Mouse (Mus musculus) limb, embryonic 11.5 days (tissue): ENCODE results near the gene Aff4. TPM values are rescaled to one million over a fixed set of nuclear protein-coding genes. Genes with fewer than 3 reads are reported as not detected.

Experiments
- ATAC-seq: fragments of 200-750 bp; cut with Nextera tagmentation; 2 replicates; pipeline ENCODE4 v1.8.0; 2017; ENCODE audit warnings: low read depth; ENCODE audit not compliant: insufficient number of reproducible peaks, low FRiP score, low TSS enrichment
- DNase-seq: peaks from one replicate; pipeline ENCODE4 v3.0.0-alpha.2; 2015; ENCODE audit warnings: low spot score
- H3K27ac ChIP-seq: fragments of 300-500 bp; sonication (generic); replicated peaks from 2 replicates; pipeline ENCODE4 v1.5.1; 2014; ENCODE audit warnings: low read depth, mild to moderate bottlenecking, low read length
- H3K27me3 ChIP-seq: fragments of 300-500 bp; sonication (generic); 2 replicates; pipeline ENCODE4 v1.6.1; 2014; ENCODE audit warnings: mild to moderate bottlenecking, low read length, mixed read lengths; ENCODE audit not compliant: control insufficient read depth, insufficient read depth
- H3K36me3 ChIP-seq: fragments of 300-500 bp; sonication (generic); 2 replicates; pipeline ENCODE4 v1.6.1; 2014; ENCODE audit warnings: mild to moderate bottlenecking, low read length, moderate library complexity, mixed read lengths; ENCODE audit not compliant: control insufficient read depth, insufficient read depth
- H3K4me1 ChIP-seq: fragments of 300-500 bp; sonication (generic); 2 replicates; pipeline ENCODE4 v1.6.1; 2014; ENCODE audit warnings: low read length, mixed read lengths; ENCODE audit not compliant: control insufficient read depth, insufficient read depth
- H3K4me2 ChIP-seq: fragments of 300-500 bp; sonication (generic); 2 replicates; pipeline ENCODE4 v1.6.1; 2014; ENCODE audit warnings: low read depth, mild to moderate bottlenecking, moderate library complexity; ENCODE audit not compliant: severe bottlenecking
- H3K4me3 ChIP-seq: fragments of 300-500 bp; sonication (generic); 2 replicates; pipeline ENCODE4 v1.5.1; 2014; ENCODE audit warnings: low read depth, low read length
- H3K9ac ChIP-seq: fragments of 300-500 bp; sonication (generic); 2 replicates; pipeline ENCODE4 v1.6.1; 2014; ENCODE audit warnings: mild to moderate bottlenecking, low read length
- H3K9me3 ChIP-seq: fragments of 300-500 bp; sonication (generic); 2 replicates; pipeline ENCODE4 v1.6.1; 2016; ENCODE audit warnings: low read length; ENCODE audit not compliant: control insufficient read depth
- WGBS: fragments of 180-500 bp; shearing (Covaris S2); extraction: QIAGEN DNeasy Blood & Tissue Kit; methylation state at CpG from one replicate; pipeline ENCODE4 v1.1.7; 2014; 5-methylcytosine and 5-hydroxymethylcytosine counted together
- microRNA-seq: library from miRNA; unstranded; fragments of <30 nt; microRNA quantifications from one replicate; pipeline ENCODE4, GENCODE M21; 2016
- polyA plus RNA-seq: library from polyadenylated mRNA; unstranded; fragments of >200 nt; fragmentation: Nextera tagmentation; extraction: Ambion mirVana; gene quantifications from 2 replicates; pipeline ENCODE4 v1.2.1, GENCODE M21; 2014

The Aff4 gene
- polyA plus RNA-seq, 1 experiment from 2014 or later: 40.1 TPM

DNA sequence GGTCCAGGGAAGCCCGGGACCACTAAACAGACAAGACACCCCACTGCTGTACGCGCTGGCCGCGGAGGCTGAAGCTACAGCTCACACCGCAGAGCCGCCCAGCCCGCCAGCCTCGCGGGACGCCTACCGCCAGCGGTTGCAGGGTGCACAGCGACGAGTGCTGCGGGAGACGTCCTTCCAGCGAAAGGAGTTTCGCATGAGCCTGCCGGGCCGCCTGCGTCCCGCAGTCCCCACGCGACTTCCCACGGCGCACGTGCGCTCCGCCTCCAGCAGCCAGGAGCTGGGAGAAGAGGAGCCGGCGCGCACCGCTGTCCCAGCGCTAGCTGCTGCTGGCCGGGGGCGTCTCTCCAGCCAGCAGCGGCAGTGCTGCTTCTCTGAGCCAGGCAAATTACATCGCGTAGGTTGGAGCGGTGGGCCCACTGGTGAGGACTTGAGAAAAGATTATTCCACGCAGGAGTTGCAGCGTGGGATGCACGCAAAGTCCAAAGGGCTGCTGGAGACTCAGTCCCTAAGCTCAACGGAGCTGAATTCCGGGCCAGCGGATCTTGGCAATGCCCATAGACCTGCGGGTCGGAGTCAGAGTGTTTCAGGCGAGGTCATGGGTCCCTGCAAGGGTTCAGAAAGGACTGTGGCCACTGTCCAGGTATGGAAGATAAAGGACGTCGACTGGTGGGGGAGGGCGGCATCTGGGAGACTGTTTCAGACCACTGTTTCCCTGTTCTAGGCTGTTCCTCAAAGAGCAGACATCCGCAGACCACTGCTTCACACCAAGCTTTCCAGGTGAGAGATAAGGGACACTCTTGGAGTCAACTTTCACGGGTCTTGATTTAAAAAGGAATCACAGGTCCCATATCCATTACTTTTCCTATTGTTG lies 113.2 kb downstream of the Aff4 start:
- Histone ChIP-seq H3K4me1 (peaks cover 4% of the 10 kb centered on the region), H3K4me3 (peak overlapping the region; percentile 31), H3K27me3 (peaks cover 40% of the 10 kb centered on the region), H3K36me3 (no peaks in the 10 kb centered on the region), H3K4me2 (peak overlapping the region; percentile 66), H3K9ac (peak overlapping the region; percentile 49; the same call in 1 of the 2 replicates), H3K9me3 (no peaks in the 10 kb centered on the region), H3K27ac (no peak overlapping the region)
- ATAC-seq: peak; percentile 37; the same call in 1 of the 2 replicates
- 6% methylated on average over 50 of the region's 55 CpGs for WGBS
- DNase-seq: peak; percentile 63

DNA sequence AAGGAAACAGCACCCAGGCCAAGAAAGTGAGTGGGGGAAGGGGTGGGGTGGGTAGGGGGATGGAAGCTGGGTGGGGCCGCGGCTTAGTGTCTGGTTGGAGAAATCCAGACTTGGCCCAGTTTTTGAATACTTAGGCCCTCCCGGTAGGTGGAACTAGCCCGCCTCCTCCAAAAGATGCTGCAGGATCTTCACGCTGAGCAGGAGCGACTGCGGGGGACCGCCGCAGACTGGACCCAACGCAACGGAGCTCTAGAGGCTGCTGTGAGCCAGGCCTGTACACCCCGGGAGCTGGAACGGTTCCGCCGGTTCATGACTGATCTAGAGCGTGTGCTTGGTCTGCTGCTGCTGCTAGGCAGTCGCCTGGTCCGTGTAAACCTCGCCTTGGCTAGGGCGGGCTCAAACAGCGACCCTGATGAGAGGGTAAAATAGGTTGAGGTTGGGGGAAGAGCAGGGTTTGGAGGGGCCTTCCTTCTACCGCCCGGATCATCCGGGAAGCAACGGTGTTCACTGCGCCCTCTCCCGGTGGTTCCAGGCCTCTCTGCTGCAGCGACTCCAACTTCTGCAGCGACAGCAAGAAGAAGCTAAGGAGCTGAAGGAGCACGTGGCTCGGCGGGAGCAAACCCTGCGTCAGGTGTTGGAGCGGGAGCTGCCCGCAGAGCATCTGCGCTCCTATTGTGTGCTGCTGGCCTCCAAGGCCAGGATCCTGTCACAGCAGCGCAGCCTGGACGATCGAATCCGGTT lies 115.8 kb downstream of the Aff4 start:
- Histone ChIP-seq H3K36me3 (no peaks in the 10 kb centered on the region), H3K27me3 (peaks cover 49% of the 10 kb centered on the region), H3K4me3 (peak overlapping the region; percentile 20; the same call in 1 of the 2 replicates), H3K9ac (peak overlapping the region; percentile 52), H3K4me1 (peaks cover 10% of the 10 kb centered on the region), H3K9me3 (no peaks in the 10 kb centered on the region), H3K27ac (no peak overlapping the region), H3K4me2 (peak overlapping the region; percentile 43)
- ATAC-seq (0 out of 2 replicates have a peak, but pooled peaks have one; percentile 14), DNase-seq (peak; percentile 92)
- WGBS: 5% methylated on average over 40 of the region's 40 CpGs

DNA sequence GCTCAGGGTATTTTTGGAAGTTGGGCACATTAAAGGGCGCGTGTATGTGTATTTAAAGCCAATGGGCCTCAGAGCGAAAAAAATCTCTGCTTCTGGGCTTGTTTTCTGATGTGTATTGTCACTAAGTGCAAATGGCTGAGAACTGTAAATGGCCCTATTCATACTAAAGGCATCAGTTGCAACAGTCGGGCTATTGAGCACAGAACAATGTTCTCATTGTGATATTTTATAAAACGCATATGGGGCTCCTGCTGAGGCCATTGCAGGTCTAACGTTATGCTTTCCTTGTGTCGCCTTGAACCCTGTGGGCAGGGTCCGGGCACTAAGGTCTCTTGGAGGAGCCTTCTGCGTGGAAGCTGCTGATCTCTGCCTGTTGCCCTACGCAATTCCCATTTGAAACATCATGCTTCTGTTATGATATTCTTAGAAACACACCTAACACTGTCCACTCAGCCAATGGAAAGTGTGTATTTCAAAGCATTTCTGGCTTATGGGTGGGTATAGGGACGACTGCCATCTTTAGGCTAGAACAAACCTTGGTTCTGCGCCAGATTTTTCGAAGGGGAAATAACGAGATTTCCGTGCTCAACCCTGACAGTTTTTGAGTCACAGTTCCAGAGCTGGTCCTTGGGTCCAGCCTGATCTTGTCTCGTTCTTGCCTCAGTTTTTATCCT lies 118.8 kb downstream of the Aff4 start:
- 41% methylated on average over 16 of the region's 16 CpGs for WGBS
- DNase-seq: no peak
- Histone ChIP-seq H3K9ac (no peak overlapping the region), H3K36me3 (no peaks in the 10 kb centered on the region), H3K9me3 (no peaks in the 10 kb centered on the region), H3K27me3 (peaks cover 29% of the 10 kb centered on the region), H3K4me2 (peak overlapping the region; percentile 42; the same call in 1 of the 2 replicates), H3K4me1 (peaks cover 6% of the 10 kb centered on the region; the same call in 1 of the 2 replicates), H3K4me3 (no peak overlapping the region), H3K27ac (peak overlapping the region; percentile 61; the same call in 1 of the 2 replicates)
- ATAC-seq: peak; percentile 18; the same call in 1 of the 2 replicates

DNA sequence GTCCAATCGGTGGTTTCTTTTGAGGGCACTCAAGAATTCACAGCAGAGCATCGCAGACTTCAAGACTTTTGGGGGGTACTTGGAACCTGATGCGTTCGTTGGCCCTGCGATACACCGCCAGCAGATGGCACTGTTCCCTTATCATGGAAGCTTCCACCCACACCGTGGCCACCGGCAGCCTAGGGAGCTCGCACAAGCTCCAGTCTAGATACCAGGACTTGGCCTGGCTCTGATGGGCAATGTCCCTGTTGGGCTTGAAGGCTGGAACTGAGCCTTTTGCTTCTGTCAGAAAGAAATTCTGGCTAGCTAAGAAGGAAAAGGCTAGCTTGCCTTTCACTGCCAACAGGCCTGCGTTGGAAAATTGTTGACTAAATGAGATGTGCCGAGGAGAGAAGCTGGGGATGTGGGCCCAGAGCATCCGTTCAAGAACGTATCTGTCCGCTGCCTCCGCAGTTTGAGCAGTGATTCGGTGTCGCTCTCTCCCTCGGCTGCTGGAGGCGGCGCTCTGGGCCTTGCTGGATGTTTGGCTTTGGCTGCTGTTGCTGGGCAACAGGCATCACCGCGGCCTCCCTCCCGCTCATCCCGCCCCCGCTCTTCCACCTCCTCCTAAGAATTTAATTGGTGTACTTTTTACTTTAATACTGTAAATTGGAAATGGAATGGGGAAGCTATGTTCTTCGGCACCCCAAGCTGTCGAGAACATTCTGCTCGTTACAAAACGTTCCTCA lies 119.5 kb downstream of the Aff4 start, which contains the start of gene Gm9837:
TSS of gene Gm9837 (minus strand) at position 512 of the 728 bp plus-strand sequence.
- Histone ChIP-seq H3K9me3 (no peaks in the 10 kb centered on the region), H3K27ac (peak within 1 kb of the TSS; percentile 59; the same call in 1 of the 2 replicates), H3K4me2 (peak within 1 kb of the TSS; percentile 42), H3K9ac (no peak within 1 kb of the TSS; the same call in 1 of the 2 replicates), H3K4me3 (0 out of 2 replicates have a peak within 1 kb of the TSS, but pooled peaks have one; percentile 9), H3K4me1 (peaks cover 6% of the 10 kb centered on the region; the same call in 1 of the 2 replicates), H3K27me3 (peaks cover 22% of the 10 kb centered on the region), H3K36me3 (no peaks in the 10 kb centered on the region)
- ATAC-seq: peak; percentile 71
- DNase-seq: peak; percentile 96
- 3% methylated on average over 29 of the region's 29 CpGs for WGBS

Small RNA genes within 50 kb of the gene (microRNA-seq; reads per million reads assigned to microRNA genes)
- gene Mir6920: not detected

Other genes with a start within 250 kb of the Aff4 start
- 137 and 144 TPM in 2 replicates for gene Hspa4, start 50.4 kb upstream of the Aff4 start, polyA plus RNA-seq
- 26.9 and 30.7 TPM in 2 replicates for gene Zcchc10, start 26.2 kb upstream of the Aff4 start, polyA plus RNA-seq
- not detected in 2 replicates for gene Leap2, start 72.3 kb downstream of the Aff4 start, polyA plus RNA-seq
- gene Uqcrq, start 80.0 kb downstream of the Aff4 start, polyA plus RNA-seq: 484 and 495 TPM in 2 replicates
- gene Gdf9, start 80.2 kb downstream of the Aff4 start, polyA plus RNA-seq: 0.95 and 1.2 TPM in 2 replicates
- 0.08 TPM in 1 of 2 replicates, not detected in the other for gene Gm10447, start 106.3 kb downstream of the Aff4 start, polyA plus RNA-seq
- 4.6 and 4.7 TPM in 2 replicates for gene Shroom1, start 106.4 kb downstream of the Aff4 start, polyA plus RNA-seq
- not detected in 2 replicates for gene Gm9837, start 119.6 kb downstream of the Aff4 start, polyA plus RNA-seq
- not detected in 2 replicates for gene Gm9945, start 129.3 kb downstream of the Aff4 start, polyA plus RNA-seq
- 0.08 and 0.20 TPM in 2 replicates for gene Sowaha, start 129.4 kb downstream of the Aff4 start, polyA plus RNA-seq
- 22.5 and 27.2 TPM in 2 replicates for gene Sept8, start 168.4 kb downstream of the Aff4 start, polyA plus RNA-seq
- gene Kif3a, start 216.5 kb downstream of the Aff4 start, polyA plus RNA-seq: 72.0 and 79.4 TPM in 2 replicates